Mouse (Mus musculus): ENCODE data around the gene Ccdc187. TPM values are rescaled to one million over a fixed set of nuclear protein-coding genes. Genes with fewer than 3 reads are reported as not detected.

Ccdc187 gene
- polyA plus RNA-seq, 1 experiment: 0.01 TPM

GRCm38 (mm10) chr2:26225242-26225641 lies 69.1 kb downstream of the Ccdc187 start:
- Histone ChIP-seq H3K4me3 (no peak overlapping the region), H3K27me3 (ENCODE audit: control insufficient read depth, insufficient read depth, insufficient read length) (no peaks in the 10 kb centered on the region), H3K36me3 (ENCODE audit: control insufficient read depth, insufficient read depth) (peaks cover 18% of the 10 kb centered on the region), H3K4me2 (ENCODE audit: low read depth) (no peak overlapping the region), H3ac (ENCODE audit: control insufficient read depth, insufficient read length) (no peak overlapping the region), H3K79me2 (ENCODE audit: control insufficient read depth, insufficient read depth) (no peaks in the 10 kb centered on the region)
- TF ChIP-seq TCF12 (IDR thresholded peaks at IDR 0.05; ENCODE audit: insufficient read depth, poor library complexity, severe bottlenecking) (no peak), SRF (IDR thresholded peaks at IDR 0.05; ENCODE audit: control insufficient read depth, insufficient read length, low read depth) (no peak), MYOD1 (IDR thresholded peaks at IDR 0.05; ENCODE audit: control insufficient read depth in 1 of 3, insufficient read length in 2 of 3, low read depth in 2 of 3) (no peak), POLR2AphosphoS2 (IDR thresholded peaks at IDR 0.05; ENCODE audit: insufficient read length, low read depth) (no peak), USF1 (IDR thresholded peaks at IDR 0.05; ENCODE audit: low read depth) (no peak), REST (IDR thresholded peaks at IDR 0.05; ENCODE audit: insufficient read depth, insufficient read length) (no peak), MYOG (IDR thresholded peaks at IDR 0.05; ENCODE audit: control insufficient read depth in 1 of 3, insufficient read depth in 1 of 3, insufficient read length in 2 of 3, low read depth in 2 of 3) (no peak), POLR2A (IDR thresholded peaks at IDR 0.05; ENCODE audit: insufficient read length, low read depth) (no peak), CEBPB (IDR thresholded peaks at IDR 0.05; ENCODE audit: insufficient read depth, poor library complexity, severe bottlenecking) (no peak), MAX (IDR thresholded peaks at IDR 0.05; ENCODE audit: low read depth) (no peak), E2F4 (IDR thresholded peaks at IDR 0.05; ENCODE audit: insufficient read depth) (no peak), TCF3 (IDR thresholded peaks at IDR 0.05; ENCODE audit: insufficient read length, low read depth) (no peak)

- TF ChIP-seq POLR2AphosphoS2 (IDR thresholded peaks at IDR 0.05; ENCODE audit: insufficient read length, low read depth) (no peak), POLR2A (IDR thresholded peaks at IDR 0.05; ENCODE audit: insufficient read length, low read depth) (no peak), CEBPB (IDR thresholded peaks at IDR 0.05; ENCODE audit: insufficient read depth, poor library complexity, severe bottlenecking) (no peak), TCF12 (IDR thresholded peaks at IDR 0.05; ENCODE audit: insufficient read depth, poor library complexity, severe bottlenecking) (no peak), E2F4 (IDR thresholded peaks at IDR 0.05; ENCODE audit: insufficient read depth) (no peak), USF1 (IDR thresholded peaks at IDR 0.05; ENCODE audit: low read depth) (no peak), SRF (IDR thresholded peaks at IDR 0.05; ENCODE audit: control insufficient read depth, insufficient read length, low read depth) (no peak), MYOD1 (IDR thresholded peaks at IDR 0.05; ENCODE audit: control insufficient read depth in 1 of 3, insufficient read length in 2 of 3, low read depth in 2 of 3) (no peak), REST (IDR thresholded peaks at IDR 0.05; ENCODE audit: insufficient read depth, insufficient read length) (no peak), MAX (IDR thresholded peaks at IDR 0.05; ENCODE audit: low read depth) (no peak), MYOG (IDR thresholded peaks at IDR 0.05; ENCODE audit: control insufficient read depth in 1 of 3, insufficient read depth in 1 of 3, insufficient read length in 2 of 3, low read depth in 2 of 3) (no peak), TCF3 (IDR thresholded peaks at IDR 0.05; ENCODE audit: insufficient read length, low read depth) (no peak)
- Histone ChIP-seq H3K4me3 (no peak overlapping the region), H3K79me2 (ENCODE audit: control insufficient read depth, insufficient read depth) (no peaks in the 10 kb centered on the region), H3K36me3 (ENCODE audit: control insufficient read depth, insufficient read depth) (peaks cover 18% of the 10 kb centered on the region), H3K4me2 (ENCODE audit: low read depth) (no peak overlapping the region), H3K27me3 (ENCODE audit: control insufficient read depth, insufficient read depth, insufficient read length) (no peaks in the 10 kb centered on the region), H3ac (ENCODE audit: control insufficient read depth, insufficient read length) (no peak overlapping the region)
These were observed 70.4 kb downstream of the Ccdc187 start for GRCm38 (mm10) chr2:26223961-26224360.

- H3K4me2 ChIP-seq (ENCODE audit: low read depth): no peak overlapping the region
- H3K36me3 ChIP-seq (ENCODE audit: control insufficient read depth, insufficient read depth): peaks cover 22% of the 10 kb centered on the region
- TF ChIP-seq E2F4 (IDR thresholded peaks at IDR 0.05; ENCODE audit: insufficient read depth): no peak
- TF ChIP-seq MYOD1 (IDR thresholded peaks at IDR 0.05; ENCODE audit: control insufficient read depth in 1 of 3, insufficient read length in 2 of 3, low read depth in 2 of 3): no peak
- TF ChIP-seq USF1 (IDR thresholded peaks at IDR 0.05; ENCODE audit: low read depth): no peak
- TF ChIP-seq REST (IDR thresholded peaks at IDR 0.05; ENCODE audit: insufficient read depth, insufficient read length): no peak
- no peak for TF ChIP-seq POLR2A (IDR thresholded peaks at IDR 0.05; ENCODE audit: insufficient read length, low read depth)
- no peak for TF ChIP-seq SRF (IDR thresholded peaks at IDR 0.05; ENCODE audit: control insufficient read depth, insufficient read length, low read depth)
- TF ChIP-seq CEBPB (IDR thresholded peaks at IDR 0.05; ENCODE audit: insufficient read depth, poor library complexity, severe bottlenecking): no peak
- no peak for TF ChIP-seq MAX (IDR thresholded peaks at IDR 0.05; ENCODE audit: low read depth)
- TF ChIP-seq TCF3 (IDR thresholded peaks at IDR 0.05; ENCODE audit: insufficient read length, low read depth): no peak
- no peak for TF ChIP-seq MYOG (IDR thresholded peaks at IDR 0.05; ENCODE audit: control insufficient read depth in 1 of 3, insufficient read depth in 1 of 3, insufficient read length in 2 of 3, low read depth in 2 of 3)
- TF ChIP-seq TCF12 (IDR thresholded peaks at IDR 0.05; ENCODE audit: insufficient read depth, poor library complexity, severe bottlenecking): no peak
- TF ChIP-seq POLR2AphosphoS2 (IDR thresholded peaks at IDR 0.05; ENCODE audit: insufficient read length, low read depth): no peak
- no peaks in the 10 kb centered on the region for H3K79me2 ChIP-seq (ENCODE audit: control insufficient read depth, insufficient read depth)
- H3K27me3 ChIP-seq (ENCODE audit: control insufficient read depth, insufficient read depth, insufficient read length): no peaks in the 10 kb centered on the region
- no peak overlapping the region for H3ac ChIP-seq (ENCODE audit: control insufficient read depth, insufficient read length)
- no peak overlapping the region for H3K4me3 ChIP-seq
These were observed 79.8 kb downstream of the Ccdc187 start for GRCm38 (mm10) chr2:26214526-26214925.

GRCm38 (mm10) chr2:26209566-26209965 lies 84.8 kb downstream of the Ccdc187 start:
- Histone ChIP-seq H3K79me2 (ENCODE audit: control insufficient read depth, insufficient read depth) (no peaks in the 10 kb centered on the region), H3K4me2 (ENCODE audit: low read depth) (no peak overlapping the region), H3K27me3 (ENCODE audit: control insufficient read depth, insufficient read depth, insufficient read length) (peaks cover 20% of the 10 kb centered on the region), H3K36me3 (ENCODE audit: control insufficient read depth, insufficient read depth) (peaks cover 3% of the 10 kb centered on the region), H3K4me3 (no peak overlapping the region), H3ac (ENCODE audit: control insufficient read depth, insufficient read length) (no peak overlapping the region)
- TF ChIP-seq E2F4 (IDR thresholded peaks at IDR 0.05; ENCODE audit: insufficient read depth): no peak
- TF ChIP-seq USF1 (IDR thresholded peaks at IDR 0.05; ENCODE audit: low read depth): no peak
- TF ChIP-seq POLR2A (IDR thresholded peaks at IDR 0.05; ENCODE audit: insufficient read length, low read depth): no peak
- no peak for TF ChIP-seq SRF (IDR thresholded peaks at IDR 0.05; ENCODE audit: control insufficient read depth, insufficient read length, low read depth)
- no peak for TF ChIP-seq MAX (IDR thresholded peaks at IDR 0.05; ENCODE audit: low read depth)
- TF ChIP-seq MYOD1 (IDR thresholded peaks at IDR 0.05; ENCODE audit: control insufficient read depth in 1 of 3, insufficient read length in 2 of 3, low read depth in 2 of 3): no peak
- no peak for TF ChIP-seq CEBPB (IDR thresholded peaks at IDR 0.05; ENCODE audit: insufficient read depth, poor library complexity, severe bottlenecking)
- TF ChIP-seq POLR2AphosphoS2 (IDR thresholded peaks at IDR 0.05; ENCODE audit: insufficient read length, low read depth): no peak
- no peak for TF ChIP-seq MYOG (IDR thresholded peaks at IDR 0.05; ENCODE audit: control insufficient read depth in 1 of 3, insufficient read depth in 1 of 3, insufficient read length in 2 of 3, low read depth in 2 of 3)
- TF ChIP-seq REST (IDR thresholded peaks at IDR 0.05; ENCODE audit: insufficient read depth, insufficient read length): no peak
- TF ChIP-seq TCF12 (IDR thresholded peaks at IDR 0.05; ENCODE audit: insufficient read depth, poor library complexity, severe bottlenecking): no peak
- no peak for TF ChIP-seq TCF3 (IDR thresholded peaks at IDR 0.05; ENCODE audit: insufficient read length, low read depth)
